Comparison of ENCODE assay signal across 11 mouse cellular contexts in genomic region chr1:137644601-137645040, GRCm38 (mm10).
DNase-seq lines count a peak whose midpoint lies in the region; ATAC-seq and TF ChIP-seq lines count a peak whose summit lies in the region.
"Had no signal": no experiment of that assay in that cellular context is flagged by ENCODE, and none has a peak within 500 bp of the region (broad histone marks: within the 10 kb centered on the region; RNA-seq: fewer than 3 reads in every experiment).

No protein-coding gene starts in this region.

- TF ChIP-seq POLR2A in thymus, adult 2 months (IDR thresholded peaks at IDR 0.05; ENCODE audit: control insufficient read depth, extremely low read depth, insufficient read depth, low read length, poor library complexity): no peak

- H3K4me3 ChIP-seq in embryonic facial prominence, embryonic 15.5 days (replicated peaks): no peak overlapping the region
- H3K4me3 ChIP-seq in thymus, adult 2 months (ENCODE audit: control insufficient read depth, insufficient read depth, low read length): no peak overlapping the region
- H3K4me3 ChIP-seq: forebrain, embryonic 15.5 days; liver, embryonic 13.5 days had no signal

- no peak overlapping the region for H3K9ac ChIP-seq in embryonic facial prominence, embryonic 15.5 days
- H3K9ac ChIP-seq: forebrain, embryonic 15.5 days; liver, embryonic 13.5 days had no signal

- H3K4me1 ChIP-seq in embryonic facial prominence, embryonic 15.5 days: peaks cover 7% of the 10 kb centered on the region; the same call in 1 of the 2 replicates
- H3K4me1 ChIP-seq in thymus, adult 2 months (replicated peaks; ENCODE audit: control insufficient read depth, insufficient read depth, low read length): peaks cover 10% of the 10 kb centered on the region
- H3K4me1 ChIP-seq: liver, embryonic 13.5 days had no signal

- no peak overlapping the region for H3K27ac ChIP-seq in embryonic facial prominence, embryonic 15.5 days (replicated peaks)
- no peak overlapping the region for H3K27ac ChIP-seq in thymus, adult 2 months (ENCODE audit: control insufficient read depth, insufficient read depth, low read length)
- H3K27ac ChIP-seq: forebrain, embryonic 15.5 days; liver, embryonic 13.5 days had no signal

- H3K27me3 ChIP-seq in embryonic facial prominence, embryonic 15.5 days: no peaks in the 10 kb centered on the region
- no peaks in the 10 kb centered on the region for H3K27me3 ChIP-seq in thymus, adult 2 months (ENCODE audit: control insufficient read depth, insufficient read depth, low read length)
- H3K27me3 ChIP-seq: forebrain, embryonic 15.5 days; liver, embryonic 13.5 days had no signal

- H3K9me3 ChIP-seq in embryonic facial prominence, embryonic 15.5 days (replicated peaks): no peaks in the 10 kb centered on the region
- H3K9me3 ChIP-seq: forebrain, embryonic 15.5 days; liver, embryonic 13.5 days had no signal

- ATAC-seq in embryonic facial prominence, embryonic 15.5 days (ENCODE audit: insufficient number of reproducible peaks, low FRiP score, low TSS enrichment, low read depth): peak; percentile 65
- ATAC-seq: forebrain, embryonic 15.5 days had no signal

- WGBS in embryonic facial prominence, embryonic 15.5 days: 27% methylated on average over 6 of the region's 6 CpGs
- 91% methylated on average over 6 of the region's 6 CpGs for WGBS in thymus, adult 2 months

- intact Hi-C loops in gastrocnemius, postnatal 36 days (cut with DNase I): no loop called here
- intact Hi-C loops in heart, postnatal 36 days (cut with DNase I): loop anchor here (2.0 to 5.0 kb wide), 2 partner anchors 24 to 398 kb away; no protein-coding TSS in a partner anchor

- H3K36me3 ChIP-seq in embryonic facial prominence, embryonic 15.5 days: no peaks in the 10 kb centered on the region
- H3K36me3 ChIP-seq in thymus, adult 2 months (ENCODE audit: control insufficient read depth, insufficient read depth, low read length): no peaks in the 10 kb centered on the region
- H3K36me3 ChIP-seq: forebrain, embryonic 15.5 days; liver, embryonic 13.5 days had no signal

- TF ChIP-seq CTCF in thymus, adult 2 months (IDR thresholded peaks at IDR 0.05; ENCODE audit: borderline replicate concordance, control insufficient read depth, extremely low read depth, insufficient read depth, low read length, poor library complexity): no peak

- no peak overlapping the region for H3K4me2 ChIP-seq in embryonic facial prominence, embryonic 15.5 days (replicated peaks)
- H3K4me2 ChIP-seq: forebrain, embryonic 15.5 days; liver, embryonic 13.5 days had no signal

- peak; percentile 14 for DNase-seq in gastrocnemius, postnatal 25 days
- DNase-seq in gastrocnemius, postnatal 36 days: no peak
- DNase-seq in heart, postnatal 36 days: peak; percentile 8 to 10
- DNase-seq in kidney, postnatal 36 days: peak; percentile 15 to 40
- DNase-seq in thymus, adult 2 months: no peak
- no peak for DNase-seq in layer of hippocampus, postnatal 25 days (ENCODE audit: extremely low spot score in 1 of 2, low spot score in 1 of 2)
- no peak for DNase-seq in spleen, adult 18-20 months
- DNase-seq: B cell, adult 2 months; liver, embryonic 13.5 days had no signal

Comparison
In these comparisons a context has a peak if more than half of its experiments do, and no peak if none do; other contexts are left out.
1. DNase-seq: peak in gastrocnemius, postnatal 25 days (single experiment), heart, postnatal 36 days (2 of 2) and kidney, postnatal 36 days (2 of 2); none in gastrocnemius, postnatal 36 days (0 of 2), thymus, adult 2 months (single experiment), layer of hippocampus, postnatal 25 days (0 of 2) and spleen, adult 18-20 months (0 of 2).